Mouse (Mus musculus): ENCODE measurements around the gene Aldh1a3.

Aldh1a3 gene

GRCm38 (mm10) chr7:66416829-66417228 lies 10.5 kb downstream of the Aldh1a3 start:
- DNase-seq (ENCODE audit: low spot score): no peak

- DNase-seq (ENCODE audit: low spot score): no peak
Measured at GRCm38 (mm10) chr7:66413093-66413492, 14.2 kb downstream of the Aldh1a3 start.

- DNase-seq (ENCODE audit: low spot score): no peak
Measured at GRCm38 (mm10) chr7:66409433-66409832, 17.9 kb downstream of the Aldh1a3 start.

- DNase-seq (ENCODE audit: low spot score): no peak
Measured at GRCm38 (mm10) chr7:66406971-66407370, 20.3 kb downstream of the Aldh1a3 start.

- no peak for DNase-seq (ENCODE audit: low spot score)
Measured at GRCm38 (mm10) chr7:66405951-66406721, 21.2 kb downstream of the Aldh1a3 start.

GRCm38 (mm10) chr7:66405541-66405940 lies 21.8 kb downstream of the Aldh1a3 start:
- DNase-seq (ENCODE audit: low spot score): no peak

- DNase-seq (ENCODE audit: low spot score): no peak
Measured at GRCm38 (mm10) chr7:66404802-66405201, 22.5 kb downstream of the Aldh1a3 start.

- no peak for DNase-seq (ENCODE audit: low spot score)
Measured at GRCm38 (mm10) chr7:66404141-66404540, 23.2 kb downstream of the Aldh1a3 start.

GRCm38 (mm10) chr7:66402876-66403275 lies 24.4 kb downstream of the Aldh1a3 start:
- DNase-seq (ENCODE audit: low spot score): no peak

GRCm38 (mm10) chr7:66401605-66402004 lies 25.7 kb downstream of the Aldh1a3 start:
- no peak for DNase-seq (ENCODE audit: low spot score)

GRCm38 (mm10) chr7:66397288-66397687 lies 30.0 kb downstream of the Aldh1a3 start:
- no peak for DNase-seq (ENCODE audit: low spot score)

GRCm38 (mm10) chr7:66388621-66389532 lies 38.4 kb downstream of the Aldh1a3 start:
- peak; percentile 91 for DNase-seq (ENCODE audit: low spot score)

- DNase-seq (ENCODE audit: low spot score): peak; percentile 63
Measured at GRCm38 (mm10) chr7:66387813-66388521, 39.4 kb downstream of the Aldh1a3 start, which contains the start of gene Lrrk1. TSS of gene Lrrk1 (minus strand) at chr7:66388350.

GRCm38 (mm10) chr7:66387419-66387812 lies 39.9 kb downstream of the Aldh1a3 start:
- DNase-seq (ENCODE audit: low spot score): no peak

- DNase-seq (ENCODE audit: low spot score): no peak
Measured at GRCm38 (mm10) chr7:66386411-66386810, 40.9 kb downstream of the Aldh1a3 start.

GRCm38 (mm10) chr7:66385826-66386225 lies 41.5 kb downstream of the Aldh1a3 start:
- no peak for DNase-seq (ENCODE audit: low spot score)

GRCm38 (mm10) chr7:66384891-66385290 lies 42.4 kb downstream of the Aldh1a3 start:
- no peak for DNase-seq (ENCODE audit: low spot score)

GRCm38 (mm10) chr7:66384213-66384612 lies 43.1 kb downstream of the Aldh1a3 start:
- DNase-seq (ENCODE audit: low spot score): no peak

GRCm38 (mm10) chr7:66376560-66376959 lies 50.8 kb downstream of the Aldh1a3 start:
- DNase-seq (ENCODE audit: low spot score): no peak

- no peak for DNase-seq (ENCODE audit: low spot score)
Measured at GRCm38 (mm10) chr7:66375736-66376135, 51.6 kb downstream of the Aldh1a3 start.

- no peak for DNase-seq (ENCODE audit: low spot score)
Measured at GRCm38 (mm10) chr7:66373391-66373790, 53.9 kb downstream of the Aldh1a3 start.

GRCm38 (mm10) chr7:66370970-66371369 lies 56.3 kb downstream of the Aldh1a3 start:
- DNase-seq (ENCODE audit: low spot score): no peak
